Mouse (Mus musculus) neural tube, embryonic 11.5 days (tissue): ENCODE data around the gene Cdkal1. TPM values are rescaled to one million over a fixed set of nuclear protein-coding genes. Genes with fewer than 3 reads are reported as not detected.

Experiments
- ATAC-seq: fragments of 200-750 bp; cut with Nextera tagmentation; 2 replicates; pipeline ENCODE4 v1.8.0; 2017; ENCODE audit warnings: moderate number of reproducible peaks, mild to moderate bottlenecking, moderate TSS enrichment, moderate library complexity; ENCODE audit not compliant: insufficient read depth, low FRiP score, low TSS enrichment
- DNase-seq: peaks from one replicate; pipeline ENCODE4 v3.0.0-alpha.2; 2015; ENCODE audit warnings: low spot score
- H3K27ac ChIP-seq: fragments of 300-500 bp; sonication (generic); 2 replicates; pipeline ENCODE4 v1.5.1; 2014; ENCODE audit warnings: low read depth, mild to moderate bottlenecking, low read length
- H3K27me3 ChIP-seq: fragments of 300-500 bp; sonication (generic); 2 replicates; pipeline ENCODE4 v1.6.1; 2014; ENCODE audit warnings: mild to moderate bottlenecking, low read length, mixed read lengths; ENCODE audit not compliant: control insufficient read depth, insufficient read depth
- H3K36me3 ChIP-seq: fragments of 300-500 bp; sonication (generic); 2 replicates; pipeline ENCODE4 v1.6.1; 2014; ENCODE audit warnings: mild to moderate bottlenecking, low read length, moderate library complexity, mixed read lengths; ENCODE audit not compliant: control insufficient read depth, insufficient read depth
- H3K4me1 ChIP-seq: fragments of 300-500 bp; sonication (generic); 2 replicates; pipeline ENCODE4 v1.6.1; 2014; ENCODE audit warnings: low read length, mixed read lengths; ENCODE audit not compliant: control insufficient read depth, insufficient read depth
- H3K4me2 ChIP-seq: fragments of 300-500 bp; sonication (generic); 2 replicates; pipeline ENCODE4 v1.6.1; 2014; ENCODE audit warnings: low read depth, mild to moderate bottlenecking, moderate library complexity
- H3K4me3 ChIP-seq: fragments of 300-500 bp; sonication (generic); 2 replicates; pipeline ENCODE4 v1.5.1; 2014; ENCODE audit warnings: low read depth, low read length
- H3K9ac ChIP-seq: fragments of 300-500 bp; sonication (generic); 2 replicates; pipeline ENCODE4 v1.6.1; 2014; ENCODE audit warnings: mild to moderate bottlenecking, low read length
- H3K9me3 ChIP-seq: fragments of 300-500 bp; sonication (generic); 2 replicates; pipeline ENCODE4 v1.6.1; 2016; ENCODE audit warnings: low read length; ENCODE audit not compliant: control insufficient read depth
- WGBS: fragments of 180-500 bp; shearing (Covaris S2); extraction: QIAGEN DNeasy Blood & Tissue Kit; methylation state at CpG from one replicate; pipeline ENCODE4 v1.1.7; 2014; 5-methylcytosine and 5-hydroxymethylcytosine counted together
- polyA plus RNA-seq: library from polyadenylated mRNA; unstranded; fragments of >200 nt; fragmentation: Nextera tagmentation; extraction: Ambion mirVana; gene quantifications from 2 replicates; pipeline ENCODE4 v1.2.1, GENCODE M21; 2014

Gene Cdkal1
- polyA plus RNA-seq, 1 experiment from 2014 or later = 27.5 TPM

- no peak for DNase-seq
- Histone ChIP-seq H3K27me3 (no peaks in the 10 kb centered on the region), H3K36me3 (no peaks in the 10 kb centered on the region), H3K9me3 (no peaks in the 10 kb centered on the region), H3K27ac (0 out of 2 replicates have a peak overlapping the region, but pooled peaks have one; percentile 11), H3K9ac (no peak overlapping the region), H3K4me3 (no peak overlapping the region), H3K4me1 (peaks cover 30% of the 10 kb centered on the region), H3K4me2 (no peak overlapping the region)
- WGBS = 63% methylated on average over 1 of the region's 1 CpGs
- no peak for ATAC-seq
Observed at GRCm38 (mm10) chr13:29768104-29768503, 87.4 kb downstream of the Cdkal1 start.

DNA sequence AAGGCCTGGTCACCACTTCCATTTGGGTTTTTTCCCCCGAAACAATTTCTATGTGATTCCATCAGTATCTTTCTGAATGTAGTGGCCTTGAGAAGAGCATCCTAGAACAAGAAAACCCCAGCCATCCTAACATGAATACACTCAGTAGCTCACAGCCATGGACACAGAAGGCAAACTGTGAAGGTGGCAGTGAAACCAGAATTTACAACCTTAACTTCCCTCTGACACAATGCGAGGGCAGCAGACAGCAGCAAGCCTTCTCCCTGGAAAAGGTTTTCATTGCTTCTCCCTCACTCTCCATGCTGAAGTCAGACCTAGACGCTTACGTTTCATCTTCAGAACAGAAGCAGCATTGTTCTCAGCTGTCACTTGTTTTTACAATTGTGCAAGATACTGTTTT is 87.9 kb downstream of the Cdkal1 start:
- Histone ChIP-seq H3K27me3 (no peaks in the 10 kb centered on the region), H3K4me2 (no peak overlapping the region), H3K27ac (peak overlapping the region; percentile 73), H3K9ac (no peak overlapping the region; the same call in 1 of the 2 replicates), H3K4me1 (peaks cover 30% of the 10 kb centered on the region), H3K9me3 (no peaks in the 10 kb centered on the region), H3K4me3 (no peak overlapping the region), H3K36me3 (no peaks in the 10 kb centered on the region)
- peak; percentile 57; the same call in 1 of the 2 replicates for ATAC-seq
- WGBS = 24% methylated on average over 4 of the region's 4 CpGs
- DNase-seq = no peak

- no peak for DNase-seq
- ATAC-seq = no peak
- no peak overlapping the region for H3K9ac ChIP-seq
- no peaks in the 10 kb centered on the region for H3K36me3 ChIP-seq
- H3K4me1 ChIP-seq = peaks cover 30% of the 10 kb centered on the region
- H3K27ac ChIP-seq = peak overlapping the region; percentile 42; the same call in 1 of the 2 replicates
- H3K4me2 ChIP-seq = no peak overlapping the region
- H3K27me3 ChIP-seq = no peaks in the 10 kb centered on the region
- H3K9me3 ChIP-seq = no peaks in the 10 kb centered on the region
- WGBS = 73% methylated on average over 8 of the region's 8 CpGs
- H3K4me3 ChIP-seq = no peak overlapping the region
Observed at GRCm38 (mm10) chr13:29766377-29766776, 89.1 kb downstream of the Cdkal1 start.

GRCm38 (mm10) chr13:29765296-29765695 is 90.2 kb downstream of the Cdkal1 start:
- Histone ChIP-seq H3K9me3 (no peaks in the 10 kb centered on the region), H3K27ac (no peak overlapping the region), H3K4me3 (no peak overlapping the region), H3K36me3 (no peaks in the 10 kb centered on the region), H3K4me1 (peaks cover 24% of the 10 kb centered on the region), H3K27me3 (no peaks in the 10 kb centered on the region), H3K4me2 (no peak overlapping the region), H3K9ac (no peak overlapping the region)
- ATAC-seq (no peak), DNase-seq (no peak)
- WGBS = 63% methylated on average over 3 of the region's 3 CpGs

DNA sequence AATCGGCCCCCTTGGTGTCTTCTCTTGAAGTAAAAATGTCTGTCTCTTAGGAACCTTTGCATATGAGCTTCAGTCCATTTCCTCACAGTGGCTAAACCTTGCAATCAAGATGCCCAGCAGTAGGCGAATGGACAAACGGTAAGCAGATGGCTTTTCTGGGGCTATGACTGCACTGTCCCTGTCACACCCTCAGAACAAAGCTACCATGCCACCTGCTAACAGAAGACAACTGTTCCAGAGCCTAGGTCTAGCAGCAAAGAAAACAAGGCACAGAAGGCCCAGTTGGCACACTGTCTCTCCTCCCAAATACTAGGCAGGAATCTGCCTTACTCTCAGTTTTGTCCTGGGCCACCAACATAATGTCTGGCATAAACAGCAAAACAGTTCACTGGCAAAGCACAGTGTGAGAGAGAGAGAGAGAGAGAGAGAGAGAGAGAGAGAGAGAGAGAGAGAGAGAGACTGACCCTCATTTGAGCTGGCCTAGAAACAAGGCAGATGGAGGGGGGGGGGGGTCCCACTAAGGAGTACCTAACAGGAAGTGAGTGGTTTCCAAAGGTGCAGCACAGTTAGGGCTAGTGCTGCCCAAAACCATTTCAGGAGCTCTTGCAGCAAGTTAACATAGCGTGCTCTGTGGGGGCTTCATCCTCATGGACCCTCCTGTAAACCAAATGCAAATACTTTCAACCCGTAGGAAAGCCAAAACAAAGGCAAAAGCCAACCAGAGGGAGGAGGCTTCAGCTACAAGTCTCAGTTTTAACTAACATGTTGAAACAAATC is 95.6 kb downstream of the Cdkal1 start:
- Histone ChIP-seq H3K4me1 (no peaks in the 10 kb centered on the region), H3K9me3 (no peaks in the 10 kb centered on the region), H3K9ac (no peak overlapping the region), H3K36me3 (no peaks in the 10 kb centered on the region), H3K4me2 (no peak overlapping the region), H3K27me3 (no peaks in the 10 kb centered on the region), H3K4me3 (no peak overlapping the region), H3K27ac (no peak overlapping the region)
- 70% methylated on average over 5 of the region's 5 CpGs for WGBS
- no peak for ATAC-seq
- DNase-seq = no peak

DNA sequence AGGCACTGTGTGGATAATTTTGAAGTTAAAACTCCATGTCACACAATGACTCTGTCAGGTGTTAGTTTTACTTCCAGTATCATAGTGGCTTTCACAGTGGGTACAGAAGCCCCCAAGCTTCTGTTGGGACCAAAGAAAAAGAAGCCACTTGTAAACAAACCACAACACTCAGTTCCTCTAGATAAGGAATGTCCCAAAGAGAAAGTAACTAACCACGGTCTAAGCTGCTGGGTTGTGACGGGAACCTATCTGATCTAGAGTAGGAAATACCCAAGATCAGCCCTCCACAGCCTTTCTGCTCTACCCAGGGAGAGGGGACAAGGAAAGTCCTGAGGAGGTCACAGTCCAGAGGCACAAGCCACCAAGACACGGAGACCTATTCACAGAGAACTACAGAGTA is 99.4 kb downstream of the Cdkal1 start:
- H3K27ac ChIP-seq = no peak overlapping the region
- H3K9me3 ChIP-seq = no peaks in the 10 kb centered on the region
- WGBS = 84% methylated on average over 3 of the region's 3 CpGs
- H3K4me2 ChIP-seq = no peak overlapping the region
- no peaks in the 10 kb centered on the region for H3K4me1 ChIP-seq
- DNase-seq (no peak), ATAC-seq (no peak)
- no peaks in the 10 kb centered on the region for H3K36me3 ChIP-seq
- H3K9ac ChIP-seq = no peak overlapping the region
- H3K4me3 ChIP-seq = no peak overlapping the region
- H3K27me3 ChIP-seq = no peaks in the 10 kb centered on the region

GRCm38 (mm10) chr13:29753254-29753653 is 102.2 kb downstream of the Cdkal1 start:
- no peaks in the 10 kb centered on the region for H3K4me1 ChIP-seq
- no peaks in the 10 kb centered on the region for H3K9me3 ChIP-seq
- no peaks in the 10 kb centered on the region for H3K36me3 ChIP-seq
- no peak for ATAC-seq
- no peak overlapping the region for H3K27ac ChIP-seq
- no peak overlapping the region for H3K4me3 ChIP-seq
- H3K27me3 ChIP-seq = no peaks in the 10 kb centered on the region
- WGBS = 77% methylated on average over 3 of the region's 3 CpGs
- no peak for DNase-seq
- H3K4me2 ChIP-seq = no peak overlapping the region
- H3K9ac ChIP-seq = no peak overlapping the region

- DNase-seq (no peak), ATAC-seq (no peak)
- H3K9me3 ChIP-seq = no peaks in the 10 kb centered on the region
- no peak overlapping the region for H3K4me3 ChIP-seq
- H3K9ac ChIP-seq = no peak overlapping the region
- 93% methylated on average over 6 of the region's 6 CpGs for WGBS
- H3K4me2 ChIP-seq = no peak overlapping the region
- no peaks in the 10 kb centered on the region for H3K4me1 ChIP-seq
- H3K36me3 ChIP-seq = no peaks in the 10 kb centered on the region
- no peak overlapping the region for H3K27ac ChIP-seq
- no peaks in the 10 kb centered on the region for H3K27me3 ChIP-seq
Observed at GRCm38 (mm10) chr13:29752061-29752460, 103.4 kb downstream of the Cdkal1 start.

DNA sequence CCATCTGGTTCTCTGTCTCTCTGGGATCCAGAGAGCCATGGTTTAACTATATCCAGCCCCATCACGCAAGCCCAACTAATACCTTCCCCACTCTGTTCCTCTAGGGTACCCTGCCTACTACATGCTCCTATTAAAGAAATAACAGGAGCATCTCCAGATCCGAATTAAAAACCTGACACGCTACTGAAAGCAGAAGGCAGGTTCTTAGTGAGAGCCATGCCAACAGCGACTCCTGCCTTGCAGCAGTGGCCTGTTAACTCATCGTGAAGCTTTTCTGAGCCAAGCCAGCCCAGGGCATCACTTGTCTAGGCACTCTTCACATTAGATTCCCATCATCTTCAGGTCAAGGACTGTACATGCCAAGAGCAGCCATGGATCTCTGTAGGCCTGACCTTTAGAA is 104.3 kb downstream of the Cdkal1 start:
- DNase-seq (no peak), ATAC-seq (no peak)
- H3K27me3 ChIP-seq = no peaks in the 10 kb centered on the region
- H3K36me3 ChIP-seq = no peaks in the 10 kb centered on the region
- 95% methylated on average over 5 of the region's 5 CpGs for WGBS
- no peak overlapping the region for H3K27ac ChIP-seq
- H3K9ac ChIP-seq = no peak overlapping the region
- no peak overlapping the region for H3K4me2 ChIP-seq
- H3K9me3 ChIP-seq = no peaks in the 10 kb centered on the region
- H3K4me3 ChIP-seq = no peak overlapping the region
- H3K4me1 ChIP-seq = no peaks in the 10 kb centered on the region
